Mouse (Mus musculus): ENCODE data around the gene Armc7. TPM values are rescaled to one million over a fixed set of nuclear protein-coding genes. Genes with fewer than 3 reads are reported as not detected.
"Not testable (repeated sequence)": the region's sequence is repeated elsewhere in the genome, so short reads cannot be mapped to it uniquely, and the experiment has no call there.

Gene Armc7
- polyA plus RNA-seq, 1 experiment: 0.73 TPM

GRCm38 (mm10) chr11:115462243-115462891 is 13.1 kb upstream of the Armc7 start, which contains the start of gene Slc16a5:
Slc16a5 (plus strand) TSS chr11:115462474.
- Histone ChIP-seq H3K27me3 (ENCODE audit: control insufficient read depth) (0 out of 2 replicates have a peak, but pooled peaks cover 3% of the 10 kb centered on the region), H3K36me3 (ENCODE audit: control insufficient read depth) (no peaks in the 10 kb centered on the region), H3K4me3 (replicated peaks) (no peak within 1 kb of the TSS), H3K9me3 (ENCODE audit: control insufficient read depth, low read length) (no peaks in the 10 kb centered on the region), H3K4me1 (ENCODE audit: control insufficient read depth) (no peaks in the 10 kb centered on the region)
- TF ChIP-seq GATA1 (IDR thresholded peaks at IDR 0.05; ENCODE audit: low read length) (no peak), TAL1 (IDR thresholded peaks at IDR 0.05; ENCODE audit: low read length) (no peak)

GRCm38 (mm10) chr11:115463397-115463796 is 12.1 kb upstream of the Armc7 start:
- TF ChIP-seq GATA1 (IDR thresholded peaks at IDR 0.05; ENCODE audit: low read length) (no peak), TAL1 (IDR thresholded peaks at IDR 0.05; ENCODE audit: low read length) (no peak)

GRCm38 (mm10) chr11:115464851-115465250 is 10.6 kb upstream of the Armc7 start:
- H3K9me3 ChIP-seq (ENCODE audit: control insufficient read depth, low read length): no peaks in the 10 kb centered on the region
- no peak overlapping the region for H3K4me3 ChIP-seq (replicated peaks)
- TF ChIP-seq TAL1 (IDR thresholded peaks at IDR 0.05; ENCODE audit: low read length) (no peak), GATA1 (IDR thresholded peaks at IDR 0.05; ENCODE audit: low read length) (no peak)
- H3K36me3 ChIP-seq (ENCODE audit: control insufficient read depth): no peaks in the 10 kb centered on the region
- H3K27me3 ChIP-seq (ENCODE audit: control insufficient read depth): 0 out of 2 replicates have a peak, but pooled peaks cover 3% of the 10 kb centered on the region
- no peaks in the 10 kb centered on the region for H3K4me1 ChIP-seq (ENCODE audit: control insufficient read depth)

More at GRCm38 (mm10) chr11:115463397-115463796, 12.1 kb upstream of the Armc7 start:
- Histone ChIP-seq H3K4me1 (ENCODE audit: control insufficient read depth) (no peaks in the 10 kb centered on the region), H3K4me3 (replicated peaks) (no peak overlapping the region), H3K9me3 (ENCODE audit: control insufficient read depth, low read length) (no peaks in the 10 kb centered on the region), H3K36me3 (ENCODE audit: control insufficient read depth) (no peaks in the 10 kb centered on the region), H3K27me3 (ENCODE audit: control insufficient read depth) (0 out of 2 replicates have a peak, but pooled peaks cover 3% of the 10 kb centered on the region)

GRCm38 (mm10) chr11:115467217-115467618 is 8.2 kb upstream of the Armc7 start:
- Histone ChIP-seq H3K4me3 (replicated peaks) (no peak overlapping the region), H3K36me3 (ENCODE audit: control insufficient read depth) (no peaks in the 10 kb centered on the region), H3K9me3 (ENCODE audit: control insufficient read depth, low read length) (no peaks in the 10 kb centered on the region), H3K27me3 (ENCODE audit: control insufficient read depth) (0 out of 2 replicates have a peak, but pooled peaks cover 3% of the 10 kb centered on the region), H3K4me1 (ENCODE audit: control insufficient read depth) (no peaks in the 10 kb centered on the region)
- TF ChIP-seq TAL1 (IDR thresholded peaks at IDR 0.05; ENCODE audit: low read length): no peak
- TF ChIP-seq GATA1 (IDR thresholded peaks at IDR 0.05; ENCODE audit: low read length): no peak

- no peak for TF ChIP-seq TAL1 (IDR thresholded peaks at IDR 0.05; ENCODE audit: low read length)
- no peak for TF ChIP-seq GATA1 (IDR thresholded peaks at IDR 0.05; ENCODE audit: low read length)
- H3K36me3 ChIP-seq (ENCODE audit: control insufficient read depth): no peaks in the 10 kb centered on the region
- peaks cover 41% of the 10 kb centered on the region for H3K4me1 ChIP-seq (ENCODE audit: control insufficient read depth)
- H3K4me3 ChIP-seq (replicated peaks): no peak overlapping the region
- H3K27me3 ChIP-seq (ENCODE audit: control insufficient read depth): no peaks in the 10 kb centered on the region
- H3K9me3 ChIP-seq (ENCODE audit: control insufficient read depth, low read length): no peaks in the 10 kb centered on the region
Observed at GRCm38 (mm10) chr11:115472183-115472582, 3.3 kb upstream of the Armc7 start.

- Histone ChIP-seq H3K4me1 (ENCODE audit: control insufficient read depth) (peaks cover 45% of the 10 kb centered on the region), H3K27me3 (ENCODE audit: control insufficient read depth) (no peaks in the 10 kb centered on the region), H3K4me3 (replicated peaks) (peak overlapping the region; percentile 8), H3K9me3 (ENCODE audit: control insufficient read depth, low read length) (no peaks in the 10 kb centered on the region), H3K36me3 (ENCODE audit: control insufficient read depth) (no peaks in the 10 kb centered on the region)
- TF ChIP-seq GATA1 (IDR thresholded peaks at IDR 0.05; ENCODE audit: low read length) (no peak), TAL1 (IDR thresholded peaks at IDR 0.05; ENCODE audit: low read length) (no peak)
Observed at GRCm38 (mm10) chr11:115473626-115474275, 1.7 kb upstream of the Armc7 start.

- TF ChIP-seq GATA1 (IDR thresholded peaks at IDR 0.05; ENCODE audit: low read length) (no peak), TAL1 (IDR thresholded peaks at IDR 0.05; ENCODE audit: low read length) (no peak)
- H3K27me3 ChIP-seq (ENCODE audit: control insufficient read depth): no peaks in the 10 kb centered on the region
- H3K9me3 ChIP-seq (ENCODE audit: control insufficient read depth, low read length): no peaks in the 10 kb centered on the region
- peak overlapping the region; percentile 88 for H3K4me3 ChIP-seq (replicated peaks)
- H3K36me3 ChIP-seq (ENCODE audit: control insufficient read depth): peaks cover 7% of the 10 kb centered on the region
- peaks cover 50% of the 10 kb centered on the region for H3K4me1 ChIP-seq (ENCODE audit: control insufficient read depth)
Observed at GRCm38 (mm10) chr11:115475758-115476237, 331 bp downstream of the Armc7 start.

GRCm38 (mm10) chr11:115476630-115477029 is 1.2 kb downstream of the Armc7 start:
- not testable (repeated sequence) for H3K27me3 ChIP-seq (ENCODE audit: control insufficient read depth); H3K36me3 ChIP-seq (ENCODE audit: control insufficient read depth); H3K9me3 ChIP-seq (ENCODE audit: control insufficient read depth, low read length)
- peak overlapping the region; percentile 88 for H3K4me3 ChIP-seq (replicated peaks)
- peaks cover 50% of the 10 kb centered on the region for H3K4me1 ChIP-seq (ENCODE audit: control insufficient read depth)

- not testable (repeated sequence) for H3K4me3 ChIP-seq (replicated peaks); H3K27me3 ChIP-seq (ENCODE audit: control insufficient read depth); H3K9me3 ChIP-seq (ENCODE audit: control insufficient read depth, low read length); H3K36me3 ChIP-seq (ENCODE audit: control insufficient read depth)
- H3K4me1 ChIP-seq (ENCODE audit: control insufficient read depth): peaks cover 50% of the 10 kb centered on the region
Observed at GRCm38 (mm10) chr11:115477388-115477787, 1.9 kb downstream of the Armc7 start.
